Comparison of ENCODE assay signal across 14 mouse cellular contexts in the genomic region with DNA sequence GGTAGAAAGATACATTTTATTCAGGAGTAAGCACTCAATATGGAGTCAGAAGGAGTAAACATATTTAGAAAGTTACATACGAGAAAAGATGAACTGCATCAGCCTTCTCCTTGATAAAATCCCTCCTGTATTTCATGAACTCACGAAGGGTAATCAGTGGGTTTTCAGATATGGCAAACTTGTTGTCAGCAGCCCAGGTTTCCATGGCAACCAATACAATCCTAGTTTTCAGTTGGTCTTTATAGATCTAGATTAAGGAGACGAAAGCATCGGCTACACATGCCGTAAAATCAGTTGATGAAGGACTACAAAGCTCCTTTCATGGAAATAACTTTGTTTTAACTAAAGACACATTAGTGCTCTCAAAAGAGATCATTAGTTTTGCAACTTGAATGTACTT.
DNase-seq lines count a peak whose midpoint lies in the region; ATAC-seq and TF ChIP-seq lines count a peak whose summit lies in the region.
"Had no signal": no experiment of that assay in that cellular context is flagged by ENCODE, and none has a peak within 500 bp of the region (broad histone marks: within the 10 kb centered on the region; RNA-seq: fewer than 3 reads in every experiment).

No protein-coding gene starts in this region.

- no peak overlapping the region for H3K4me3 ChIP-seq in limb, embryonic 14.5 days (replicated peaks; ENCODE audit: low read length)
- no peak overlapping the region for H3K4me3 ChIP-seq in limb, embryonic 10.5 days
- no peak overlapping the region for H3K4me3 ChIP-seq in MEL (ENCODE audit: control insufficient read depth in 1 of 2, insufficient read depth in 1 of 2, low read depth in 2 of 2, low read length in 2 of 2)
- no peak overlapping the region for H3K4me3 ChIP-seq in forebrain, embryonic 15.5 days
- H3K4me3 ChIP-seq: intestine, embryonic 15.5 days; megakaryocyte, embryonic 14.5 days had no signal

- DNase-seq in limb, embryonic 14.5 days (ENCODE audit: low spot score) = peak; percentile 17
- no peak for DNase-seq in limb, embryonic 10.5 days (ENCODE audit: low spot score)
- DNase-seq in MEL (ENCODE audit: low read depth, low spot score) = peak; percentile 8
- peak; percentile 5 for DNase-seq in R1 (ENCODE audit: low read depth, low spot score)
- DNase-seq in gastrocnemius, postnatal 36 days = no peak
- DNase-seq: adrenal gland, postnatal 36 days; thymus, postnatal 25 days had no signal

- no peak for ATAC-seq in limb, embryonic 14.5 days (ENCODE audit: low FRiP score, low read depth)
- ATAC-seq in forebrain, embryonic 15.5 days (replicated peaks) = 0 out of 2 replicates have a peak, but pooled peaks have one; percentile 24
- ATAC-seq in erythroblast, adult 5-6 weeks (replicated peaks; ENCODE audit: low FRiP score, poor library complexity, severe bottlenecking) = no peak
- ATAC-seq: CD4-positive, CD25-positive, alpha-beta regulatory T cell, adult 4 months; intestine, embryonic 15.5 days had no signal

- H3K36me3 ChIP-seq in limb, embryonic 14.5 days (ENCODE audit: control insufficient read depth, insufficient read depth, low read length) = no peaks in the 10 kb centered on the region
- H3K36me3 ChIP-seq in limb, embryonic 10.5 days = no peaks in the 10 kb centered on the region
- H3K36me3 ChIP-seq in MEL (ENCODE audit: control insufficient read depth in 1 of 2, insufficient read depth in 2 of 2, low read length in 2 of 2) = no peaks in the 10 kb centered on the region
- no peaks in the 10 kb centered on the region for H3K36me3 ChIP-seq in forebrain, embryonic 15.5 days
- H3K36me3 ChIP-seq: intestine, embryonic 15.5 days had no signal

- TF ChIP-seq POLR2A in limb, embryonic 14.5 days (IDR thresholded peaks at IDR 0.05; ENCODE audit: borderline replicate concordance, extremely low read depth, insufficient read depth, insufficient read length) = no peak
- no peak for TF ChIP-seq POLR2A in MEL (IDR thresholded peaks at IDR 0.05; ENCODE audit: control insufficient read depth in 1 of 2, insufficient read depth in 1 of 2, low read depth in 1 of 2, low read length in 2 of 2, poor library complexity in 1 of 2)

- intact Hi-C loops in gastrocnemius, postnatal 36 days (cut with DNase I) = no loop called here

- no peaks in the 10 kb centered on the region for H3K27me3 ChIP-seq in limb, embryonic 14.5 days (ENCODE audit: control insufficient read depth, insufficient read depth, low read length)
- no peaks in the 10 kb centered on the region for H3K27me3 ChIP-seq in limb, embryonic 10.5 days (ENCODE audit: low read depth, poor library complexity, severe bottlenecking)
- H3K27me3 ChIP-seq in MEL (ENCODE audit: control insufficient read depth in 1 of 2, insufficient read depth in 2 of 2, low read length in 2 of 2) = no peaks in the 10 kb centered on the region
- H3K27me3 ChIP-seq in forebrain, embryonic 15.5 days = no peaks in the 10 kb centered on the region
- H3K27me3 ChIP-seq: intestine, embryonic 15.5 days; megakaryocyte, embryonic 14.5 days had no signal

- WGBS in limb, embryonic 14.5 days = 52% methylated on average over 5 of the region's 5 CpGs
- 71% methylated on average over 5 of the region's 5 CpGs for WGBS in limb, embryonic 10.5 days
- WGBS in forebrain, embryonic 15.5 days = 5% methylated on average over 5 of the region's 5 CpGs

- H3K9ac ChIP-seq in limb, embryonic 14.5 days (ENCODE audit: low read depth, low read length, severe bottlenecking) = no peak overlapping the region
- no peak overlapping the region for H3K9ac ChIP-seq in MEL (ENCODE audit: control insufficient read depth, low read depth, low read length, poor library complexity, severe bottlenecking)
- no peak overlapping the region for H3K9ac ChIP-seq in forebrain, embryonic 15.5 days (replicated peaks)
- H3K9ac ChIP-seq: intestine, embryonic 15.5 days had no signal

- no peaks in the 10 kb centered on the region for H3K79me2 ChIP-seq in MEL (ENCODE audit: control insufficient read depth, insufficient read depth, low read length, poor library complexity)

- no peak for TF ChIP-seq EP300 in MEL (IDR thresholded peaks at IDR 0.05; ENCODE audit: low read depth in 1 of 2, low read length in 2 of 2)

- H3K9me3 ChIP-seq in limb, embryonic 14.5 days (ENCODE audit: control insufficient read depth, low read length) = no peaks in the 10 kb centered on the region
- H3K9me3 ChIP-seq in limb, embryonic 10.5 days (replicated peaks) = no peaks in the 10 kb centered on the region
- no peaks in the 10 kb centered on the region for H3K9me3 ChIP-seq in MEL (replicated peaks; ENCODE audit: insufficient read depth, low read length)
- H3K9me3 ChIP-seq in forebrain, embryonic 15.5 days = no peaks in the 10 kb centered on the region
- H3K9me3 ChIP-seq: intestine, embryonic 15.5 days; megakaryocyte, embryonic 14.5 days had no signal

- H3K27ac ChIP-seq in limb, embryonic 14.5 days (replicated peaks; ENCODE audit: low read depth, low read length) = no peak overlapping the region
- no peak overlapping the region for H3K27ac ChIP-seq in limb, embryonic 10.5 days
- H3K27ac ChIP-seq in MEL (ENCODE audit: control insufficient read depth, low read depth, low read length) = no peak overlapping the region
- no peak overlapping the region for H3K27ac ChIP-seq in forebrain, embryonic 15.5 days (replicated peaks)
- H3K27ac ChIP-seq: intestine, embryonic 15.5 days; stomach, postnatal 0 days had no signal

- no peak for TF ChIP-seq RAD21 in MEL (IDR thresholded peaks at IDR 0.05; ENCODE audit: low read depth, low read length)

- no peak for TF ChIP-seq CTCF in MEL (IDR thresholded peaks at IDR 0.05 in 2 of 3, conservative IDR thresholded peaks at IDR 0.05 in 1 of 3; ENCODE audit: control insufficient read depth in 1 of 3, insufficient read depth in 1 of 3, low read depth in 2 of 3, low read length in 3 of 3, poor library complexity in 1 of 3, severe bottlenecking in 1 of 3)

- no peaks in the 10 kb centered on the region for H3K4me1 ChIP-seq in limb, embryonic 14.5 days (ENCODE audit: control insufficient read depth, insufficient read depth, low read length)
- peaks cover 5% of the 10 kb centered on the region; the same call in 1 of the 2 replicates for H3K4me1 ChIP-seq in limb, embryonic 10.5 days
- no peaks in the 10 kb centered on the region for H3K4me1 ChIP-seq in MEL (ENCODE audit: control insufficient read depth in 1 of 2, insufficient read depth in 2 of 2, low read length in 2 of 2)
- peaks cover 9% of the 10 kb centered on the region; the same call in 1 of the 2 replicates for H3K4me1 ChIP-seq in forebrain, embryonic 15.5 days
- H3K4me1 ChIP-seq: intestine, embryonic 15.5 days; megakaryocyte, embryonic 14.5 days had no signal

- H3K4me2 ChIP-seq in limb, embryonic 14.5 days (replicated peaks; ENCODE audit: low read depth, low read length, severe bottlenecking) = no peak overlapping the region
- no peak overlapping the region for H3K4me2 ChIP-seq in forebrain, embryonic 15.5 days (replicated peaks)
- H3K4me2 ChIP-seq: heart, embryonic 11.5 days; intestine, embryonic 15.5 days had no signal

TF ChIP-seq in MEL, 35 proteins besides CTCF, POLR2A, EP300 and RAD21:
- TF ChIP-seq JUND (IDR thresholded peaks at IDR 0.05; ENCODE audit: low read depth, low read length) (no peak), USF1 (IDR thresholded peaks at IDR 0.05; ENCODE audit: low read depth, low read length) (no peak), HCFC1 (IDR thresholded peaks at IDR 0.05; ENCODE audit: low read depth, low read length) (no peak), MAX (IDR thresholded peaks at IDR 0.05; ENCODE audit: low read length) (no peak), CHD2 (IDR thresholded peaks at IDR 0.05; ENCODE audit: low read length) (no peak), ELF1 (IDR thresholded peaks at IDR 0.05; ENCODE audit: low read depth, low read length) (no peak), UBTF (IDR thresholded peaks at IDR 0.05; ENCODE audit: borderline replicate concordance, insufficient read depth, low read depth, low read length) (no peak), MAZ (IDR thresholded peaks at IDR 0.05; ENCODE audit: low read depth, low read length) (no peak), NELFE (IDR thresholded peaks at IDR 0.05; ENCODE audit: low read depth, low read length) (no peak), MXI1 (IDR thresholded peaks at IDR 0.05; ENCODE audit: low read depth, low read length) (no peak), POLR2AphosphoS5 (IDR thresholded peaks at IDR 0.05; ENCODE audit: borderline replicate concordance, low read depth, low read length) (no peak), GATA1 (IDR thresholded peaks at IDR 0.05; ENCODE audit: low read depth, low read length) (no peak), ZMIZ1 (IDR thresholded peaks at IDR 0.05; ENCODE audit: low read depth, low read length) (no peak), KAT2A (conservative IDR thresholded peaks at IDR 0.05; ENCODE audit: low read depth, low read length) (no peak), ZNF384 (IDR thresholded peaks at IDR 0.05; ENCODE audit: low read depth, low read length) (no peak), MAFK (IDR thresholded peaks at IDR 0.05; ENCODE audit: borderline replicate concordance, low read depth, low read length) (no peak), ZKSCAN1 (IDR thresholded peaks at IDR 0.05; ENCODE audit: low read depth, low read length) (no peak)
TF ChIP-seq in MEL: peak in this region for 0.

Comparison
In these comparisons a context has a peak if more than half of its experiments do, and no peak if none do; other contexts are left out.
1. DNase-seq: peak in limb, embryonic 14.5 days (single experiment), MEL (single experiment) and R1 (single experiment); none in limb, embryonic 10.5 days (single experiment) and gastrocnemius, postnatal 36 days (0 of 2).